Mouse (Mus musculus): Measurements from ENCODE around the gene Ebf4. TPM values are rescaled to one million over a fixed set of nuclear protein-coding genes. Genes with fewer than 3 reads are reported as not detected.

Gene Ebf4
- total RNA-seq, 4 experiments from 2014 or later: 0.12 to 0.29 (median 0.20) TPM

DNA sequence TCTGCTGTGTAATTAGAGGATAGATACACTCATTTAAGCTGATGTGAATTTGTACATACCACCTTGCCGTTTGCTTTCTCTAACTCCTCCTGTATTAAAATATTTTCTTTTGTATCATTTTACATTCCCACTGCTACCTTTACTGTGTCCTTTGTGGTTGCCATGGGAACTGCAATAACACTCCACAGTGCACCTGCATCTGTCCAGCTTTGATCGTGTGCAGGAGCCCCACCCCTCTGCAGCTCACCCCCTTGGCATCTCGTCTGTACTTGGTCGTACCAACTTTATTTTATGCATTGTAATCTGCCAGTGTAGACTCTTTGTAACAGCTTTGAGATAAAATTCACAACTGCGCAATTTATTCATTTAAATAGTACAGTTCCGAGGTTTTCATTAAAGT is 88.9 kb downstream of the Ebf4 start:
- no peak for DNase-seq (ENCODE audit: low spot score in 2 of 2)

GRCm38 (mm10) chr2:130386212-130386611 is 91.2 kb downstream of the Ebf4 start:
- DNase-seq (ENCODE audit: low spot score in 2 of 2): no peak

DNA sequence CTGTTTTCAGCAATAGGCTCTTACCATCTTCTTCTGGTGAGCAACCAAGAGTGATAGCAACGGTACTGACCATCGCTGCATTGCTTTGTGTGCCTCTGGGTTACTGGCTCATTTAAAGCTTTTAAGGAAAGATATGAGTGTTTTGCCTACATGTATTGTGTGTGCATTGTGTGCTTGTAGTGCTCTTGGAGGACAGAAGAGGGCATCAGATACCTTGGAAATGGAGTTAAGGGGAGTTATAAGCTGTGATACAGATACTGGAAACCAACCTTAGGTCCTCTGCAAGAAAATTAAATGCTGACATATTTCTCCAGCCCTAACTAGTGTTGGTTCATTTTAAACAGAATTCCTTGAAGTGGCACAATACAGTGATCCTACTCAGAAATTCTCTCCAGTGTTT is 93.8 kb downstream of the Ebf4 start:
- no peak for DNase-seq (ENCODE audit: low spot score in 2 of 2)

DNA sequence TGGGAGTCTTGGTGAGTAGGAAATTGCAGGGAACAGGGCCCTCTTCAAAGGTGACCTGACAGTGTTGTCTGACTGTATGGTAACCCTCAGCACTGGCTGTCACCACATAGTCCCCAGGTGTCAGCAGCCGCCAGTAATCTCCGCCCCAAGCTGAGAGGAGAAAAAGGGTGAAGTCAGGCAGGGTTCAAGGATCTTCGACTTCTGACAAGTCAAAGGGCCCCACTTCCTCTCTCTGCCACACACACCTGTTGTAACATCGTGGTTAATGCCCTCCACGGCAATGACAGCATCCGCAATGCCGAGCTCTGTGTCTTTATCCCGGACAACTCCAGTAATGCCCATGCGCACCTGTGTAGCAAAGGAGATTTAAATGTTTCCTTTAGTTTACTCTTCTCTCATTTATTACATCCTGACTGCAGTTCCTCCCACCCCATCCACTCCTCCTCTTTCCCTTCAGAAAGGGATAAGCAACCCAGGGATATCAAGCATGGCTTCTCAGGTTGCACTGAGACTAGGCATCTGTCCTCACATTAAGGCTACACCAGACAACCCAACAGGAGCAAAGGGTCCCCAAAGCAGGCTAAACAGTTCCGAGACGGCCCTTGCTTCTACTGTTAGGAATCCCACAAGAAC is 96.1 kb downstream of the Ebf4 start:
- DNase-seq (ENCODE audit: low spot score in 2 of 2): no peak

- no peak for DNase-seq (ENCODE audit: low spot score in 2 of 2)
Observed at GRCm38 (mm10) chr2:130392836-130393235, 97.9 kb downstream of the Ebf4 start.

- no peak for DNase-seq (ENCODE audit: low spot score in 2 of 2)
Observed at GRCm38 (mm10) chr2:130395696-130396095, 100.7 kb downstream of the Ebf4 start.

GRCm38 (mm10) chr2:130397186-130397985 is 102.4 kb downstream of the Ebf4 start, which contains the start of gene Cpxm1:
Gene Cpxm1, minus strand, starts transcription at chr2:130397574.
- DNase-seq (ENCODE audit: low spot score in 2 of 2): no peak

GRCm38 (mm10) chr2:130398091-130398490 is 103.1 kb downstream of the Ebf4 start:
- DNase-seq (ENCODE audit: low spot score in 2 of 2): no peak

DNA sequence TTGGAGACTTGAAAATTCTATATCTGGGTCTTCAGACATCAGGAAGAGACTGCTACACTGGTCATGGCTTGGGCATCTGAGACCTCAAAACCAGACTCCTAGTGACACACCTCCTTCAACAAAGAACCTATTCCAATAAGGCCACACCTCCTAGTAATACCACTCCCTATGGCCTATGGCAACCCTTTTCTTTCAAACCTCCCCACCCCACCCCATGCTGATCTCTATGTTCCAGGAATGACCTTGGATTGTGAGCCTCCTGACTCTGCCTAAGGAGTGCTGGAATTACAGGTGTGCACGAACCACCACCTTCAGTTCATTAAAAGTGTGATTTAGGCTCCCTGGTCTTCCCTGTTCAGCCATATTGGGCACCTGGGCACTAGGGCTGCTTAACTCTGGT is 105.1 kb downstream of the Ebf4 start:
- DNase-seq (ENCODE audit: low spot score in 2 of 2): no peak

GRCm38 (mm10) chr2:130401891-130402290 is 106.9 kb downstream of the Ebf4 start:
- DNase-seq (ENCODE audit: low spot score in 2 of 2): no peak

DNA sequence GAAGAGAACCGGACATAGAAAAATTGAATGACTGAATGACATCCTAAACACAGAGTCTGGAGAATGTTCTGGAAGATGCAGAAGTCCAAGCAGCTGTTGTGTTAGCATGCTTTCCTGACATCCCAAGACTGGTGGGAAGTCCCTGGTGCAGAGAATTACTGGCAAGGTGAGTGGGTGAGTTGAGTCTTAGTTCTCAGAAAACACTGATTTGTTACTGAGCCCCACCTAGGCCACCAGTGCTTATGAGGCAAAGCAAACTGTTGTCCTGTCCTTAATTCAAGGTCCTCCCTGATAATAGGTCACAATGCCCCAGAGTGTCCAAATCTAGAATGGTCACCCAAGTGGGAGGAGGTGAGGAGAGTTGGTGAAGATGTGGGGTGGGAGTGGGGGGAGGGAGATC is 110.0 kb downstream of the Ebf4 start, which contains the start of the genes Gm28372 and 1700020A23Rik:
Gene Gm28372, plus strand, starts transcription at position 301 of the 400 bp plus-strand sequence.
Gene 1700020A23Rik, plus strand, starts transcription at position 321 of the 400 bp plus-strand sequence.
- no peak for DNase-seq (ENCODE audit: low spot score in 2 of 2)

GRCm38 (mm10) chr2:130406178-130406577 is 111.2 kb downstream of the Ebf4 start, which contains the start of gene Tmem239:
Gene Tmem239, plus strand, starts transcription at chr2:130406478.
- no peak for DNase-seq (ENCODE audit: low spot score in 2 of 2)

GRCm38 (mm10) chr2:130408194-130408593 is 113.2 kb downstream of the Ebf4 start:
- DNase-seq (ENCODE audit: low spot score in 2 of 2): no peak

- DNase-seq (ENCODE audit: low spot score in 2 of 2): peak; percentile 73 to 82
Observed at GRCm38 (mm10) chr2:130411558-130412495, 116.9 kb downstream of the Ebf4 start.

DNA sequence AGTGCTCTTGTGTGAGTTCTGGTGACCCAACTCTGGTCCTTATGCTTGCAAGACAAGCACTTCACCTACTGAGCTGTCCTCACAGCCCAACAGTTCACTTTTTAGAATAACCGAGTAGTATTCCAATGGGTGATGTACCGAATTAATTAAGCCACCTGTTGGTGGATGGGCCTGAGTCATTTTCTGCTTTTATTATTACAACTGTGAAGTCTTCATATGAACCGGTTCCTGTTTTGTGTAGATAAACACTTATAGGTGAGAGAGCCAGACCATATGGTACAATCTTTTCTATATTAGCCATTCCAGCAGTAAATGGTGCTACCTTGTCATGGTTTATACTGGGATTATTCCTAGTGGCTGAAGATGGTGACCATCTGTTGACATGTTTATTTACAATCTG is 117.8 kb downstream of the Ebf4 start:
- DNase-seq (ENCODE audit: low spot score in 2 of 2): no peak

GRCm38 (mm10) chr2:130414094-130414856 is 119.3 kb downstream of the Ebf4 start:
- DNase-seq (ENCODE audit: low spot score in 2 of 2): no peak

Data from gastrocnemius, adult 8-10 months (tissue).